Mouse (Mus musculus): ENCODE measurements at regions not wholly inside any gene's neighbourhood (a gene's known extent, or its start where the extent isn't known, plus 50 kb on each side); places are given as distances from the start of the nearest gene placed in this dataset.
"Not testable (repeated sequence)": the region's sequence is repeated elsewhere in the genome, so short reads cannot be mapped to it uniquely, and the experiment has no call there.

DNA sequence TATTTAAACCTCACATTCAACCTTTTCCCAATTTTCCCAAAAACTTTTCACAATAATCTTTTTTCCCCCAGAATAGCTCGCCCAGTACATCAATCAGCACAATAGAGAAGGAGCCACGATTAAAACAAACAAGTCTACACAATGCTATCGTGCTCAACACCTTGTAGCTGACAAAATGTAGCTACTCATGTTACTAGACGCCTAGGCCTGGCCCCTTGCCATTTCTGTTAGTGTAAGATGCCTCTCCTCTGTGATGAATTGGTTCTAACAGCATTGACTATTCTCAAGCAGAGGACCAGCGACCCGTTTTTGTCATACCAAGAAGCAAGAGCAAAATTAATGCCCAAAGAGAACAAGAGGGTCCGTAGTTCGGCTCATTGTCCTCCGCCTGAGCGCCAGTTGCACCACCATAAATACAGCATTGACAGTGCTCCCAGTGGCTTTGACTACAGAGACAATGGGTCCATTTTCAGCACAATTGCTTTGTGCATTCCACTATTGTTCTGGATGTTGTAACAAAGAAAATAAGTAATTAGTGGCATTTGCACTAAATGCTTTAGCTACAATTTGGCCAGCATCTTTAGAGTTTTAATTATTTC, 578.7 kb upstream of the Igfbp7 start:
- dilution Hi-C loops (cut with MboI; ENCODE audit: extremely low pct_ligation_motif_present, extremely low pct_unique_long_range_greater_than_20kb, low sequenced_read_pairs) = no loop called here
- Histone ChIP-seq H3K9me3 (replicated peaks; ENCODE audit: low read length) (peaks cover under 1% of the 10 kb centered on the region), H3K27me3 (replicated peaks) (no peaks in the 10 kb centered on the region), H3K9ac (ENCODE audit: insufficient read depth, low read depth) (no peak overlapping the region), H3K36me3 (replicated peaks in 1 of 2; ENCODE audit: control insufficient read depth in 1 of 2, insufficient read depth in 1 of 2, low read length in 1 of 2) (no peaks in the 10 kb centered on the region), H3K27ac (ENCODE audit: insufficient read depth, low read depth) (no peak overlapping the region), H3K4me3 (replicated peaks in 1 of 3; ENCODE audit: low read depth in 2 of 3, low read length in 2 of 3, poor library complexity in 1 of 3) (no peak overlapping the region), H3K4me2 (ENCODE audit: insufficient read depth, low read depth, poor library complexity, severe bottlenecking) (no peak overlapping the region), H3K4me1 (ENCODE audit: control insufficient read depth in 1 of 2, insufficient read depth in 2 of 2) (no peaks in the 10 kb centered on the region), H3K79me2 (replicated peaks; ENCODE audit: control insufficient read depth, extremely low read depth, insufficient read depth, poor library complexity, severe bottlenecking) (no peaks in the 10 kb centered on the region)
- no peak for DNase-seq (ENCODE audit: extremely low read depth)
- TF ChIP-seq ZC3H11A (IDR thresholded peaks at IDR 0.05; ENCODE audit: low read depth, low read length) = no peak
- TF ChIP-seq ZNF384 (IDR thresholded peaks at IDR 0.05; ENCODE audit: low read depth, low read length) = no peak
- no peak for TF ChIP-seq POLR2AphosphoS2 (IDR thresholded peaks at IDR 0.05; ENCODE audit: low read depth, low read length)
- TF ChIP-seq JUN (IDR thresholded peaks at IDR 0.05; ENCODE audit: insufficient read depth, low read depth, low read length) = no peak
- TF ChIP-seq EP300 (IDR thresholded peaks at IDR 0.05; ENCODE audit: low read length) = no peak
- no peak for TF ChIP-seq UBTF (IDR thresholded peaks at IDR 0.05; ENCODE audit: low read depth, low read length)
- no peak for TF ChIP-seq IRF4 (IDR thresholded peaks at IDR 0.05; ENCODE audit: low read depth, low read length)
- no peak for TF ChIP-seq BHLHE40 (IDR thresholded peaks at IDR 0.05; ENCODE audit: low read depth, low read length)
- no peak for TF ChIP-seq E2F4 (IDR thresholded peaks at IDR 0.05; ENCODE audit: insufficient replicate concordance, low read depth, low read length)
- TF ChIP-seq HCFC1 (IDR thresholded peaks at IDR 0.05; ENCODE audit: low read depth, low read length) = no peak
- TF ChIP-seq TBP (conservative IDR thresholded peaks at IDR 0.05; ENCODE audit: low read depth, low read length) = no peak
- in situ Hi-C loops (cut with MboI; ENCODE audit: low pct_ligation_motif_present, low pct_unique_long_range_greater_than_20kb, low sequenced_read_pairs) = no loop called here

- Histone ChIP-seq H3K36me3 (replicated peaks in 1 of 2; ENCODE audit: control insufficient read depth in 1 of 2, insufficient read depth in 1 of 2, low read length in 1 of 2) (no peaks in the 10 kb centered on the region), H3K27me3 (replicated peaks) (no peaks in the 10 kb centered on the region), H3K4me2 (ENCODE audit: insufficient read depth, low read depth, poor library complexity, severe bottlenecking) (no peak overlapping the region), H3K4me1 (ENCODE audit: control insufficient read depth in 1 of 2, insufficient read depth in 2 of 2) (no peaks in the 10 kb centered on the region), H3K79me2 (replicated peaks; ENCODE audit: control insufficient read depth, extremely low read depth, insufficient read depth, poor library complexity, severe bottlenecking) (no peaks in the 10 kb centered on the region), H3K9me3 (replicated peaks; ENCODE audit: low read length) (peaks cover 2% of the 10 kb centered on the region), H3K4me3 (replicated peaks in 1 of 3; ENCODE audit: low read depth in 2 of 3, low read length in 2 of 3, poor library complexity in 1 of 3) (no peak overlapping the region), H3K27ac (ENCODE audit: insufficient read depth, low read depth) (no peak overlapping the region), H3K9ac (ENCODE audit: insufficient read depth, low read depth) (no peak overlapping the region)
- TF ChIP-seq RAD21 (IDR thresholded peaks at IDR 0.05; ENCODE audit: low read depth, low read length) (no peak), KAT2A (IDR thresholded peaks at IDR 0.05; ENCODE audit: insufficient replicate concordance, low read length) (no peak), RCOR1 (conservative IDR thresholded peaks at IDR 0.05; ENCODE audit: low read depth, low read length) (no peak), CHD2 (IDR thresholded peaks at IDR 0.05; ENCODE audit: low read length) (no peak)
- DNase-seq (ENCODE audit: extremely low read depth) = no peak
- in situ Hi-C loops (cut with MboI; ENCODE audit: low pct_ligation_motif_present, low pct_unique_long_range_greater_than_20kb, low sequenced_read_pairs) (no loop called here), dilution Hi-C loops (cut with MboI; ENCODE audit: extremely low pct_ligation_motif_present, extremely low pct_unique_long_range_greater_than_20kb, low sequenced_read_pairs) (no loop called here)
Measured at GRCm38 (mm10) chr5:77985269-77985668, 577.4 kb upstream of the Igfbp7 start.

- H3K4me2 ChIP-seq (ENCODE audit: insufficient read depth, low read depth, poor library complexity, severe bottlenecking); H3K27ac ChIP-seq (ENCODE audit: insufficient read depth, low read depth); H3K27me3 ChIP-seq (replicated peaks); H3K4me3 ChIP-seq (replicated peaks in 1 of 3; ENCODE audit: low read depth in 2 of 3, low read length in 2 of 3, poor library complexity in 1 of 3); in situ Hi-C loops (cut with MboI; ENCODE audit: low pct_ligation_motif_present, low pct_unique_long_range_greater_than_20kb, low sequenced_read_pairs); H3K4me1 ChIP-seq (ENCODE audit: control insufficient read depth in 1 of 2, insufficient read depth in 2 of 2); H3K36me3 ChIP-seq (replicated peaks in 1 of 2; ENCODE audit: control insufficient read depth in 1 of 2, insufficient read depth in 1 of 2, low read length in 1 of 2); dilution Hi-C loops (cut with MboI; ENCODE audit: extremely low pct_ligation_motif_present, extremely low pct_unique_long_range_greater_than_20kb, low sequenced_read_pairs); DNase-seq (ENCODE audit: extremely low read depth); H3K9me3 ChIP-seq (replicated peaks; ENCODE audit: low read length); H3K79me2 ChIP-seq (replicated peaks; ENCODE audit: control insufficient read depth, extremely low read depth, insufficient read depth, poor library complexity, severe bottlenecking); H3K9ac ChIP-seq (ENCODE audit: insufficient read depth, low read depth): not testable (repeated sequence)
Measured at GRCm38 (mm10) chr5:77940021-77940420, 532.2 kb upstream of the Igfbp7 start.
